Mouse (Mus musculus): ENCODE data around the gene Col4a6.

DNA sequence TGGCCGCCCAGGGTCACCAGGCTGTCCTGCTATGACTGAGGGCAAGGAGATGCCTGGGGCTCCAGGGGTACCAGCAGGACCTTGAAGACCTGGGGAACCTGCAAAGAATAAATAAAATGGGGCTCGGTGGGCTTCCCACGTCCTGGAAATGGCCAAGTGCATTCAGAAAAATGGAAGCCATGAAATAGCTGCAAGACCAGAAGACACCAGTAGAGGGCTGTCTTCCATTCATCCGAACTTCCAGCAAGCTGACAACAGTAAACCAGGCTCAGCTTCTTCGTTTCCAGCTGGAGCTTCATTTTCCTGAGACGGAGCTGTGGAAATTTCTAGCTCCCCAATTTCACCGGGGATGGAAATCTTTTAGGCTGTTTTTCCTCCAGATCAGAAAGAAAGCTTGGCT is 298.5 kb downstream of the Col4a6 start:
- TF ChIP-seq CTCF (IDR thresholded peaks at IDR 0.05; ENCODE audit: extremely low read depth, insufficient read depth, low read length), result peak; percentile 41; the same call in 1 of the 2 replicates
- no peak for TF ChIP-seq POLR2A (IDR thresholded peaks at IDR 0.05; ENCODE audit: extremely low read depth, insufficient read depth, low read length)
